Mouse (Mus musculus): ENCODE measurements around the gene Slc44a2. TPM values are rescaled to one million over a fixed set of nuclear protein-coding genes. Genes with fewer than 3 reads are reported as not detected.
"Not testable (repeated sequence)": the region's sequence is repeated elsewhere in the genome, so short reads cannot be mapped to it uniquely, and the experiment has no call there.

Gene Slc44a2
- polyA plus RNA-seq, 1 experiment from 2014 or later, result 71.0 TPM

GRCm38 (mm10) chr9:21291022-21291787 is 29.3 kb upstream of the Slc44a2 start, which contains the start of gene Cdkn2d:
Cdkn2d (minus strand) TSS chr9:21291407.
- ATAC-seq (replicated peaks; ENCODE audit: low FRiP score) (peak; percentile 96), DNase-seq (ENCODE audit: low spot score) (peak; percentile 100)
- Histone ChIP-seq H3K9me3 (ENCODE audit: control insufficient read depth, low read length) (no peaks in the 10 kb centered on the region), H3K27me3 (ENCODE audit: control insufficient read depth, insufficient read depth, low read length) (no peaks in the 10 kb centered on the region), H3K36me3 (ENCODE audit: control insufficient read depth, insufficient read depth, low read length) (no peaks in the 10 kb centered on the region), H3K4me3 (ENCODE audit: low read depth, low read length) (peak within 1 kb of the TSS; percentile 77), H3K9ac (ENCODE audit: low read length) (peak within 1 kb of the TSS; percentile 79), H3K4me2 (ENCODE audit: low read depth, low read length, severe bottlenecking) (peak within 1 kb of the TSS; percentile 78), H3K27ac (ENCODE audit: low read depth, low read length) (peak within 1 kb of the TSS; percentile 91), H3K4me1 (replicated peaks; ENCODE audit: control insufficient read depth, insufficient read depth, low read length) (peaks cover 8% of the 10 kb centered on the region)
- WGBS, result under 1% methylated on average over 51 of the region's 51 CpGs

- WGBS, result 22% methylated on average over 7 of the region's 7 CpGs
- not testable (repeated sequence) for H3K4me1 ChIP-seq (replicated peaks; ENCODE audit: control insufficient read depth, insufficient read depth, low read length); ATAC-seq (replicated peaks; ENCODE audit: low FRiP score); H3K27me3 ChIP-seq (ENCODE audit: control insufficient read depth, insufficient read depth, low read length); DNase-seq (ENCODE audit: low spot score); H3K36me3 ChIP-seq (ENCODE audit: control insufficient read depth, insufficient read depth, low read length); H3K9me3 ChIP-seq (ENCODE audit: control insufficient read depth, low read length)
- Histone ChIP-seq H3K4me2 (ENCODE audit: low read depth, low read length, severe bottlenecking) (peak overlapping the region; percentile 50), H3K9ac (ENCODE audit: low read length) (peak overlapping the region; percentile 59), H3K4me3 (ENCODE audit: low read depth, low read length) (peak overlapping the region; percentile 77), H3K27ac (ENCODE audit: low read depth, low read length) (peak overlapping the region; percentile 91)
Observed at GRCm38 (mm10) chr9:21291868-21292267, 28.6 kb upstream of the Slc44a2 start.

DNA sequence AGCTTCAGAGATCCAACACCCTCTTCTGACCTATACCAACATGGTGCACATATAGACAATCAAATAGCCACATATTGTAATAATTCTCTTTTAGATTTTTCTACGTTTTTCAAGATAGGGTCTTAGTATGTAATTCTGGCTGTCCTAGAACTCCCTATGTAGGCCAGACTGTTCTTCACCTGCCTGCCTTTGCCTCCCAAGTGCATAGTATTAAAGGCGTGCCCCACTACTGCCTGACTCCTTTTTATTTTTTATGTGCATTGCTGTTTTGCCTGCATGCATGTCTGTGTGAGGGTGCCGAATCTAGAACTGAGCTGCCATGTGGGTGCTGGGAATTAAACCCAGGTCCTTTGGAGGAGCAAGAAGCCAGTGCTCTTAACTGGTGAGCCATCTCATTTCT is 28.2 kb upstream of the Slc44a2 start:
- no peaks in the 10 kb centered on the region for H3K27me3 ChIP-seq (ENCODE audit: control insufficient read depth, insufficient read depth, low read length)
- ATAC-seq (replicated peaks; ENCODE audit: low FRiP score) (no peak), DNase-seq (ENCODE audit: low spot score) (no peak)
- no peak overlapping the region; the same call in 1 of the 2 replicates for H3K9ac ChIP-seq (ENCODE audit: low read length)
- no peaks in the 10 kb centered on the region for H3K36me3 ChIP-seq (ENCODE audit: control insufficient read depth, insufficient read depth, low read length)
- H3K4me1 ChIP-seq (replicated peaks; ENCODE audit: control insufficient read depth, insufficient read depth, low read length), result peaks cover 3% of the 10 kb centered on the region; the same call in 1 of the 2 replicates
- H3K27ac ChIP-seq (ENCODE audit: low read depth, low read length), result peak overlapping the region; percentile 6; the same call in 1 of the 2 replicates
- no peak overlapping the region for H3K4me3 ChIP-seq (ENCODE audit: low read depth, low read length)
- no peaks in the 10 kb centered on the region for H3K9me3 ChIP-seq (ENCODE audit: control insufficient read depth, low read length)
- H3K4me2 ChIP-seq (ENCODE audit: low read depth, low read length, severe bottlenecking), result peak overlapping the region; percentile 50; the same call in 1 of the 2 replicates
- 94% methylated on average over 3 of the region's 3 CpGs for WGBS

DNA sequence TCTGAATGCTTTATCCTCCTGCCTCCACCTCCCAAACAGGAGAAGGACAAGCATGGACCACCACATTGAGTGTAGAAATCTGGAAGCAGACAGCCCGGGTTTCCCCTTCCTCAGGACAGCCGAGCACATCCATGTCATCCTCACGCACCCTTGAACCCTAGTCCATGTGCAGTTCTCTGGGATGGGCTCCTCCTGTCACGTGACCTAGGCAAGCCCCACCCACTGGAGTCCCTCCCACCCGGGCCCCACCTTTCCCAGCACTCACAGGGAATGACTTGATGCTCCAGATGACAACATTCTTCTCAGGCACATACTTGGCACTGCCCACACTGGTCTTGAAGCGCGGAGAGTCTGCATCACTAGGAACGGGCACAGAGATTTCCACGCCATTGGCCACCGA is 21.5 kb upstream of the Slc44a2 start:
- no peak overlapping the region for H3K4me3 ChIP-seq (ENCODE audit: low read depth, low read length)
- no peak overlapping the region for H3K9ac ChIP-seq (ENCODE audit: low read length)
- no peaks in the 10 kb centered on the region for H3K36me3 ChIP-seq (ENCODE audit: control insufficient read depth, insufficient read depth, low read length)
- ATAC-seq (replicated peaks; ENCODE audit: low FRiP score), result no peak
- no peaks in the 10 kb centered on the region for H3K9me3 ChIP-seq (ENCODE audit: control insufficient read depth, low read length)
- H3K4me1 ChIP-seq (replicated peaks; ENCODE audit: control insufficient read depth, insufficient read depth, low read length), result no peaks in the 10 kb centered on the region
- 87% methylated on average over 10 of the region's 10 CpGs for WGBS
- DNase-seq (ENCODE audit: low spot score), result no peak
- H3K27me3 ChIP-seq (ENCODE audit: control insufficient read depth, insufficient read depth, low read length), result no peaks in the 10 kb centered on the region
- no peak overlapping the region for H3K4me2 ChIP-seq (ENCODE audit: low read depth, low read length, severe bottlenecking)
- H3K27ac ChIP-seq (ENCODE audit: low read depth, low read length), result no peak overlapping the region

DNA sequence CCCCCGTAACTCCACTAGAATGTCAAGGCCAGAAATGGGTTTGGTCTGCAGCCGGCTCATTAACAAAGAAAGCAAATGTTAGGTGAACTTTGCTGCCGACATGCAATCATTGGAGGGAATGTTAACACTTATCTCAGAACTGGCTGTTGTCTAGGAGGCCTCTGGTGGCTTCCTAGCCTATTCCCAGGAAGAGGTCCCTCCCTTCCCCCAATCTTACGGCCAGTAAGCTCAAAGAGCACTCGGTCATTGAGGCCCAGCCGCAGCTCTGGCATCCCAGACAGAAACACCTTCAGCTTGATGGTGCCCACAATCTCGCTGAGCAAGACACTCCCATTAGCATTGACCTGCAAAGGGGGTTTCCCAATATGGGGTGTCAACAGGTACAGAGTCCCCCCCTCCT is 15.4 kb upstream of the Slc44a2 start:
- no peak for ATAC-seq (replicated peaks; ENCODE audit: low FRiP score)
- Histone ChIP-seq H3K9ac (ENCODE audit: low read length) (no peak overlapping the region), H3K27ac (ENCODE audit: low read depth, low read length) (no peak overlapping the region), H3K9me3 (ENCODE audit: control insufficient read depth, low read length) (no peaks in the 10 kb centered on the region), H3K27me3 (ENCODE audit: control insufficient read depth, insufficient read depth, low read length) (no peaks in the 10 kb centered on the region), H3K4me2 (ENCODE audit: low read depth, low read length, severe bottlenecking) (no peak overlapping the region), H3K36me3 (ENCODE audit: control insufficient read depth, insufficient read depth, low read length) (no peaks in the 10 kb centered on the region), H3K4me1 (replicated peaks; ENCODE audit: control insufficient read depth, insufficient read depth, low read length) (no peaks in the 10 kb centered on the region), H3K4me3 (ENCODE audit: low read depth, low read length) (no peak overlapping the region)
- 90% methylated on average over 7 of the region's 7 CpGs for WGBS
- no peak for DNase-seq (ENCODE audit: low spot score)

- H3K27ac ChIP-seq (ENCODE audit: low read depth, low read length), result no peak overlapping the region
- ATAC-seq (replicated peaks; ENCODE audit: low FRiP score), result no peak
- no peak for DNase-seq (ENCODE audit: low spot score)
- peaks cover 11% of the 10 kb centered on the region for H3K27me3 ChIP-seq (ENCODE audit: control insufficient read depth, insufficient read depth, low read length)
- H3K9ac ChIP-seq (ENCODE audit: low read length), result no peak overlapping the region
- no peaks in the 10 kb centered on the region for H3K36me3 ChIP-seq (ENCODE audit: control insufficient read depth, insufficient read depth, low read length)
- no peak overlapping the region for H3K4me2 ChIP-seq (ENCODE audit: low read depth, low read length, severe bottlenecking)
- no peaks in the 10 kb centered on the region for H3K4me1 ChIP-seq (replicated peaks; ENCODE audit: control insufficient read depth, insufficient read depth, low read length)
- 78% methylated on average over 15 of the region's 15 CpGs for WGBS
- no peaks in the 10 kb centered on the region; the same call in 1 of the 2 replicates for H3K9me3 ChIP-seq (ENCODE audit: control insufficient read depth, low read length)
- no peak overlapping the region for H3K4me3 ChIP-seq (ENCODE audit: low read depth, low read length)
Observed at GRCm38 (mm10) chr9:21309150-21309741, 11.3 kb upstream of the Slc44a2 start.

GRCm38 (mm10) chr9:21311695-21312094 is 8.8 kb upstream of the Slc44a2 start:
- ATAC-seq (replicated peaks; ENCODE audit: low FRiP score), result no peak
- Histone ChIP-seq H3K4me2 (ENCODE audit: low read depth, low read length, severe bottlenecking) (no peak overlapping the region), H3K27ac (ENCODE audit: low read depth, low read length) (no peak overlapping the region), H3K36me3 (ENCODE audit: control insufficient read depth, insufficient read depth, low read length) (no peaks in the 10 kb centered on the region), H3K4me1 (replicated peaks; ENCODE audit: control insufficient read depth, insufficient read depth, low read length) (no peaks in the 10 kb centered on the region), H3K27me3 (ENCODE audit: control insufficient read depth, insufficient read depth, low read length) (peaks cover 11% of the 10 kb centered on the region), H3K9ac (ENCODE audit: low read length) (no peak overlapping the region), H3K9me3 (ENCODE audit: control insufficient read depth, low read length) (no peaks in the 10 kb centered on the region; the same call in 1 of the 2 replicates), H3K4me3 (ENCODE audit: low read depth, low read length) (no peak overlapping the region)
- 23% methylated on average over 7 of the region's 7 CpGs for WGBS
- no peak for DNase-seq (ENCODE audit: low spot score)

DNA sequence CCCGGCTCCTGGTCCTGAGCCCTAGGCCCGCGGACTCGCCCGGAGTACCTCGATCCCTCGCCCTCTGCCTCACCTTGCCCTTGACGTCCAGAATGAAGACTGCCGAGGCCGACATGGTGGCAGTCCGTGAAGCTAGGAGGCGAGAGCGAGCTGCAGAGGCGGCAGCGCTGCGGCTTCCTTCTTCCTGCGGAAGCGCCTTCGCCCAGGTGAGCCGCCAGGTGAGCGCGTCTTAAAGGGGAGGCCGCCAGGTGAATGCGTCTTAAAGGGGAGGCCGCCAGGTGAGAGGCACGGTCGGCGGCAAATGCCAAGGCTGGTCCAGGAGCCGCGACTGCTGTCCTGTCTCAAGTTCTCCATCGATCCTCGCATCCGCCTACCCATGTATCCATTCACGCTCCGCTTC is 8.4 kb upstream of the Slc44a2 start, which contains the start of gene Ap1m2:
TSS of gene Ap1m2 (minus strand) at position 204 of the 400 bp plus-strand sequence.
- no peaks in the 10 kb centered on the region for H3K4me1 ChIP-seq (replicated peaks; ENCODE audit: control insufficient read depth, insufficient read depth, low read length)
- H3K27me3 ChIP-seq (ENCODE audit: control insufficient read depth, insufficient read depth, low read length), result peaks cover 11% of the 10 kb centered on the region
- H3K4me2 ChIP-seq (ENCODE audit: low read depth, low read length, severe bottlenecking), result no peak within 1 kb of the TSS
- no peaks in the 10 kb centered on the region for H3K36me3 ChIP-seq (ENCODE audit: control insufficient read depth, insufficient read depth, low read length)
- no peak within 1 kb of the TSS for H3K27ac ChIP-seq (ENCODE audit: low read depth, low read length)
- DNase-seq (ENCODE audit: low spot score), result peak; percentile 58
- no peak within 1 kb of the TSS for H3K9ac ChIP-seq (ENCODE audit: low read length)
- ATAC-seq (replicated peaks; ENCODE audit: low FRiP score), result no peak
- no peak within 1 kb of the TSS for H3K4me3 ChIP-seq (ENCODE audit: low read depth, low read length)
- no peaks in the 10 kb centered on the region; the same call in 1 of the 2 replicates for H3K9me3 ChIP-seq (ENCODE audit: control insufficient read depth, low read length)
- WGBS, result 9% methylated on average over 29 of the region's 35 CpGs
